Mouse (Mus musculus): Measurements from ENCODE around the gene Mpg.

The Mpg gene

DNA sequence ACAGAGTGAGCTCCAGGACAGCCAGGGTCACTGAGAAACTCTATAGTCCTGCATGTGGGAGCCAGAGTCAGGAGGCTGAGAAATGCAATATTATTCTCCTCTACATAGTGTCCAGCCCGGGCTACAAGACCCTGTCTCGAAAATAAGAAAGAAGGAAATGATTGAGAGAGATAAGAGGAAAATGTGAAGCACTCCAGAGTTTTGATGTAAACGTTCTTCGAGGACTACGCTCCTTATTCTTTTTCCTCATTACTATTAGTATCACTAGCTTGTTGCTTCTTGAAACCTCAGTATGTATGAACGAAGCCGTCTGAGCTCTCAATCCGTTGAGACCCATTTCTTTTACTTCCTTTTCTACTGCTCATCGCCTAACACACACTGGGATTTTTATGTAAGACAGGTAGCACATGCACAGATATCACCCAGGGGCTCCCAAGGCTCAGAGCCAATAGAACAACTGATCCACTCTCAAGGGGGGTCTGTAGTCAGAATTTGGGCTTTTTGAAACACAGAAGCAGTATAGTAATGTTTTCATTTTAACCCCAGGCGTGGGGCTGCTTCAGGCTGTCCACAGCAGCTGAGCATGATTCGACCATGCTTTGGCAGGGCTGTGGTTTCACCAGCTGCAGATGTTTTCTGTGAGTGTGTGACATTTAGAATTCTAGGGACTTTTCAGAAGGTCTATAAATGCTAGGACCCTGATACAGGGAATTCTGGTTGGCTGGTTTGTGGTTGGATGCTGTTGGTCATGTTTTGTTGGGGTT is 24.2 kb upstream of the Mpg start:
- DNase-seq (ENCODE audit: low read depth, low spot score): no peak

GRCm38 (mm10) chr11:32205058-32205873 is 21.0 kb upstream of the Mpg start, which contains the start of gene Snrnp25:
Gene Snrnp25 (plus strand): TSS chr11:32205415.
- DNase-seq (ENCODE audit: low read depth, low spot score): peak; percentile 99

DNA sequence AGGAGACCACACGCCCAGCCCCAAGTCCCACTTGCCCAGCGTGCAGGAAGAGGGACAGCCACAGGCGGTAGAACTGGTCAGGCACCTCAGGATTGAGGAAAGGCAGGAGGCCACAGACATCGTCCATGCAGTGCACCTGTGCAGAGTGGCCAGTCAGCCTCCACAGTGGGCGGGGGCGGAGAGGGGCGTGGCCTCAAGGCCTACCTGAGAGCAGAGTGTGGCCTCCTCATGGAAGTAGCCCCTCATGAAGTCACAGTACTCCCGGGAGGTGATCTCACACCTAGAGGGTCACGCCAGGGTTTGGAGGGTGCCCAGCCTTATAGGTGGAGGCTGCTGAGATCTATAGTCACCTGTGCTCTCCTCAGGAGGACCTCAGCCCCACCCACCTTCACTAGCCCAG is 15.7 kb upstream of the Mpg start:
- no peak for DNase-seq (ENCODE audit: low read depth, low spot score)

GRCm38 (mm10) chr11:32215372-32216162 is 10.7 kb upstream of the Mpg start:
- DNase-seq (ENCODE audit: low read depth, low spot score): no peak

GRCm38 (mm10) chr11:32216851-32217250 is 9.5 kb upstream of the Mpg start:
- DNase-seq (ENCODE audit: low read depth, low spot score): peak; percentile 89

DNA sequence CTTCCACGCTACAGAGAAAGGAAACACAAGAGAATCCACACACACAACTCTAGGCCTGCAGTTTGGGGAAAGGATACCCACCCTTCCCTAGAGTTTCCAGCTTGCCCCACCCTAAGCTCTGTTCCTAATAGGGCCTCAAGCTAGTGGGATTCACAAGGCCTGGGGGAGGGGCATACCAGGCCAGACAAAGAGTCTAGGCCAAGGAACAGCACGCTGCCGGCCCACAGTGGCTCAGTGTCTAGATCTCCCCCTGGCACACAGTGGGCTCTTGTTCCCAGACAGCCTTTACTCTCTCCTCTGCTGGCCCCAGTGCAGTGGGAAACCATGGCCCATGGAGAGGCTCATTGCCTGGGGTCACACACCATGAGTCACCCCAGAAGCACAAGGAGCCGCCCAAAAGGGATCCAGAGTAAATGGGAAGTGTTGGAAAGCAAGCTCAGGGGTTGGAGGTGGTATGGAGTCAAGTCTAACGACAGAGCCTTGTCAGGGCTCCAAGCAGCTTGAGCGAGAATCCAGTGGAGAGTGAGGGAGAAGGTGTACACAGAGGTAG is 7.7 kb upstream of the Mpg start:
- no peak for DNase-seq (ENCODE audit: low read depth, low spot score)

DNA sequence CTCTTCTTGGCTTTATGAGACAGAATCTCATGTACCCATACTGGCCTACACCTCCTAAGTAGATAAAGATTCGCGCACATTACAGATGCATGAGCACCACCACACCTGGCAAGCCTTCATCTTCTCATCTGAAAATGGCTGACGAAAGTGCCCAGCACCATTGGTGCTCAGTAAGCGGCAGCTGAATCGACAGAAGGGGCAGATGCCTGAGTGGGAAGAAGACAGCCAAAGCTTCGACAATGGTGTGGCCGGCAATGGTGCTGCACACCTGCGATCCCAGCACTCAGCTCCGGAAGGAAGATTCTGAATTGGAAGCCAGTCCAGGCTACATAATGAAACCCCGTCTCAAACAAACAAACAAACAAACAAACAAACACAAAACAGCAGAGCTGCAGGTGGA is 7.0 kb upstream of the Mpg start:
- DNase-seq (ENCODE audit: low read depth, low spot score): no peak

DNA sequence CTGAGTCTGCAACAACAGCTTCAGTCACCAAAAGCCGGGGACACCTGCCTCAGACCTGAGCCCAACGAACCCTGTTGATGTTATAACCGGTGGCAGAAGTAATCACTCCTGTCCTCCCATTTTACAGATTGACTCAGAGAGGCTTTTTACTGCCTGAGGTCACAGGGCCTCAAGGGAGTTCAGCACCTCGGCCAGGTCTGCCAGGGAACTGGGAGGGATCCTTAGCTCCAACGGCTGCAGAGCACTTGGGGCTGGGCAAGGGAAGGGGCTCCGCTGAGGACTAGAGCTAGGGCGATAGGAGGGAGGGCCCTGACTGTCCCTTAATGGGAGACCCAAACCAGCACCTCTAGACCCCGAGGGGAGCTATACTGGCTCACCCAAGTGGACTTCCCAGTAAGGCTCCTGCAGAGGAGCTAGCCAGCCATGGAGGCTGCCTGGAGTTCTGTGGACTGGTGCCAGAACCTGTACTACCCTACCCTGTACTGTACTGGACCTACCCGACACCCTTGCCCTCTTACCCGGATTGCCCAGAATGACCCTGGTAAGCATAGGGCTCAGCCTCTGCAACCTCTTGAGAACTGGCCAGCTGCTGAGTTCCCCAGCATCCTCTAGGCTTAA is 5.6 kb upstream of the Mpg start:
- no peak for DNase-seq (ENCODE audit: low read depth, low spot score)

- peak; percentile 50 for DNase-seq (ENCODE audit: low read depth, low spot score)
Measured at GRCm38 (mm10) chr11:32221225-32221950, 4.9 kb upstream of the Mpg start.

- peak; percentile 42 for DNase-seq (ENCODE audit: low read depth, low spot score)
Measured at GRCm38 (mm10) chr11:32221951-32222409, 4.3 kb upstream of the Mpg start, which contains the start of gene Rhbdf1. Gene Rhbdf1 (minus strand): TSS chr11:32222300.

GRCm38 (mm10) chr11:32222570-32223194 is 3.6 kb upstream of the Mpg start:
- DNase-seq (ENCODE audit: low read depth, low spot score): peak; percentile 70

DNA sequence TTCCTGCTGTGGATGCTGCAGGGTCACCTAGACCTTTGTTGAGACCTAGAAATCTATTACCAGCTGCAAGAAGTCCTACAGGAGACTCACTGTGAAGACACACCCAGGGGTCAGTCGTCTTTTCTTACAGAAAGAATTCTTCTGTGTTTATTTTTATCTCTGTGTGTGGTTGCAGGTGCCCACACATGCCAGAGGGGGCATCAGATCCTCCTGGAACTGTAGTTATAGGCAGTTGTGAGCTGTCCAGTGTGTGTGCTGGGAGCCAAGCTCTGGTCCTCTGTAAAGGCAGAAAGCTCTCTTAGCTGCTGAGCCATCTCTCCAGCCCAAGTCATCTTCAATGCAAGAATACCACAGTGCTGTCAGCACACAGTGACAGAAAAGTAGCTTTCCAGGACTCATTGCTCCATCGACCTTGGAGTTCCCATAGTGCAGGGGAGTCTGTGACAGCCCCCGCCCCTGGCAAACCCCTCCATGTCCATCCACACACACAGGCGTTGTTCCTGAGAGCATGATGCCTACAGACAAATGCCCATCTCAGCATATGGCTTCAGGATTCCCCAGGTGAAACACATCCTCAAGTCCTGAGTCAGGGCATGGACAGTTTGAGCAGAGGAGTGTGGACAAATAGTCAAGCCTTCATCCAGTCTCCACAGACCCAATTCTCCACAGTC is 2.9 kb upstream of the Mpg start:
- no peak for DNase-seq (ENCODE audit: low read depth, low spot score)

- no peak for DNase-seq (ENCODE audit: low read depth, low spot score)
Measured at GRCm38 (mm10) chr11:32224468-32225139, 1.7 kb upstream of the Mpg start.

GRCm38 (mm10) chr11:32225222-32226104 is 842 bp upstream of the Mpg start:
- DNase-seq (ENCODE audit: low read depth, low spot score): no peak

- DNase-seq (ENCODE audit: low read depth, low spot score): no peak
Measured at GRCm38 (mm10) chr11:32227041-32227440, 736 bp downstream of the Mpg start.

DNA sequence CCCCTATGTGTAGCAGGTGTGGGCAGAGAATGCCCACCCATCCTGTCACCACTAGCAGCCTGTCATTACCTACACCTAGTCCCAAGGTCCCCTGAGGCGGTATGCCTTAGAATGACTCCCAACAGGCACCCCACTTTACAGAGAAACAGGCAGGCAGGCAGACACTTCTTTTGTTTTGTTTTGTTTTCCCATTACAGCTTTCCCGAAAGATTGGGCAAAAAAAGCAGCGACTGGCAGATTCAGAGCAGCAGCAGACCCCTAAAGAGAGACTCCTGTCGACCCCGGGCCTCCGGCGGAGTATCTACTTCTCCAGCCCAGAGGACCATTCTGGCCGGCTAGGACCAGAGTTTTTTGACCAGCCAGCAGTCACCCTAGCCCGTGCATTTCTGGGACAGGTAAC is 1.2 kb downstream of the Mpg start:
- no peak for DNase-seq (ENCODE audit: low read depth, low spot score)

- no peak for DNase-seq (ENCODE audit: low read depth, low spot score)
Measured at GRCm38 (mm10) chr11:32228292-32228845, 2.1 kb downstream of the Mpg start.

DNA sequence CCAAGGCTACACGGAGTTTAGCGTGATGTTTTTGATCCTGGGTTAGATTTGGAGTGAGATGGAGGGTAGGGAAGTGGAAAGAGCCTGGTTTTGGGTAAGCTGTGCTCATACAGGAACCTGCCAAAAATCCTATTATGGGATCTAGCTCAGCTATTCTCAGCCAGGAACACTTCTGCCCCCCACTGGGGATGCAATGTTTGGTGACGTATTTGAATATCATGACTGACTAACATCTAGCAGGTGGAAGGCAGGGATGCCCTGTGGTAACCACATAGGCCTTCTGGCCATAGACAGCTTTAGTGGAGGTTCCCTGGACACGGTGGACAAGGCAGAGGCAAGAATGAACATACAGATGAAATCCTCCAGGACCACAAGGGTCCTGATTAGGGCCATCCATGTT is 3.9 kb downstream of the Mpg start:
- DNase-seq (ENCODE audit: low read depth, low spot score): no peak
